Mouse (Mus musculus) hindbrain, embryonic 11.5 days (tissue): ENCODE data around the gene Pih1d2. TPM values are rescaled to one million over a fixed set of nuclear protein-coding genes. Genes with fewer than 3 reads are reported as not detected.

ENCODE experiments used
- ATAC-seq: fragments of 200-750 bp; cut with Nextera tagmentation; 2 replicates; pipeline ENCODE4 v1.8.0; 2017; ENCODE audit warnings: mild to moderate bottlenecking, moderate TSS enrichment, moderate library complexity; ENCODE audit not compliant: low FRiP score
- DNase-seq: peaks from one replicate; pipeline ENCODE4 v3.0.0-alpha.2; 2015; ENCODE audit warnings: low spot score
- H3K27ac ChIP-seq: fragments of 300-500 bp; sonication (generic); 2 replicates; pipeline ENCODE4 v1.5.1; 2014; ENCODE audit warnings: mild to moderate bottlenecking, low read depth, low read length
- H3K27me3 ChIP-seq: fragments of 300-500 bp; sonication (generic); 2 replicates; pipeline ENCODE4 v1.6.1; 2014; ENCODE audit warnings: mild to moderate bottlenecking, low read length, moderate library complexity, mixed read lengths; ENCODE audit not compliant: control insufficient read depth, insufficient read depth
- H3K36me3 ChIP-seq: fragments of 300-500 bp; sonication (generic); 2 replicates; pipeline ENCODE4 v1.6.1; 2014; ENCODE audit warnings: mild to moderate bottlenecking, low read length, moderate library complexity, mixed read lengths; ENCODE audit not compliant: control insufficient read depth, insufficient read depth
- H3K4me1 ChIP-seq: fragments of 300-500 bp; sonication (generic); replicated peaks from 2 replicates; pipeline ENCODE4 v1.6.1; 2014; ENCODE audit warnings: low read length, mixed read lengths; ENCODE audit not compliant: control insufficient read depth, insufficient read depth
- H3K4me2 ChIP-seq: fragments of 300-500 bp; sonication (generic); replicated peaks from 2 replicates; pipeline ENCODE4 v1.6.1; 2014; ENCODE audit warnings: mild to moderate bottlenecking, low read depth, low read length
- H3K4me3 ChIP-seq: fragments of 300-500 bp; sonication (generic); 2 replicates; pipeline ENCODE4 v1.5.1; 2014; ENCODE audit warnings: low read depth, low read length
- H3K9ac ChIP-seq: fragments of 300-500 bp; sonication (generic); 2 replicates; pipeline ENCODE4 v1.6.1; 2014; ENCODE audit warnings: low read depth, low read length
- H3K9me3 ChIP-seq: fragments of 300-500 bp; sonication (generic); 2 replicates; pipeline ENCODE4 v1.6.1; 2016; ENCODE audit warnings: low read length; ENCODE audit not compliant: control insufficient read depth
- WGBS: fragments of 180-500 bp; shearing (Covaris S2); extraction: QIAGEN DNeasy Blood & Tissue Kit; methylation state at CpG from one replicate; pipeline ENCODE4 v1.1.7; 2014; 5-methylcytosine and 5-hydroxymethylcytosine counted together
- polyA plus RNA-seq: library from polyadenylated mRNA; unstranded; fragments of >200 nt; fragmentation: Nextera tagmentation; extraction: Ambion mirVana; gene quantifications from 2 replicates; pipeline ENCODE4 v1.2.1, GENCODE M21; 2014

Gene Pih1d2
- polyA plus RNA-seq, 1 experiment from 2014 or later = 9.8 TPM

GRCm38 (mm10) chr9:50592955-50593354 is 24.2 kb upstream of the Pih1d2 start:
- peaks cover 7% of the 10 kb centered on the region for H3K36me3 ChIP-seq
- H3K9me3 ChIP-seq = no peaks in the 10 kb centered on the region
- no peaks in the 10 kb centered on the region for H3K4me1 ChIP-seq
- H3K9ac ChIP-seq = no peak overlapping the region
- H3K27me3 ChIP-seq = no peaks in the 10 kb centered on the region
- H3K27ac ChIP-seq = no peak overlapping the region
- ATAC-seq (no peak), DNase-seq (no peak)
- 91% methylated on average over 9 of the region's 9 CpGs for WGBS
- no peak overlapping the region for H3K4me2 ChIP-seq
- no peak overlapping the region for H3K4me3 ChIP-seq

GRCm38 (mm10) chr9:50593544-50593943 is 23.6 kb upstream of the Pih1d2 start:
- H3K4me2 ChIP-seq = no peak overlapping the region

GRCm38 (mm10) chr9:50594794-50595417 is 22.2 kb upstream of the Pih1d2 start:
- Histone ChIP-seq H3K4me2 (no peak overlapping the region), H3K4me3 (no peak overlapping the region), H3K9me3 (no peaks in the 10 kb centered on the region), H3K9ac (no peak overlapping the region), H3K27me3 (no peaks in the 10 kb centered on the region), H3K4me1 (no peaks in the 10 kb centered on the region), H3K36me3 (peaks cover 7% of the 10 kb centered on the region), H3K27ac (no peak overlapping the region)
- ATAC-seq (no peak), DNase-seq (no peak)
- 81% methylated on average over 12 of the region's 12 CpGs for WGBS

More at GRCm38 (mm10) chr9:50593544-50593943, 23.6 kb upstream of the Pih1d2 start:
- Histone ChIP-seq H3K27ac (no peak overlapping the region), H3K9ac (no peak overlapping the region), H3K27me3 (no peaks in the 10 kb centered on the region), H3K4me1 (no peaks in the 10 kb centered on the region), H3K4me3 (no peak overlapping the region), H3K36me3 (peaks cover 7% of the 10 kb centered on the region), H3K9me3 (no peaks in the 10 kb centered on the region)
- DNase-seq = peak; percentile 62
- 80% methylated on average over 3 of the region's 3 CpGs for WGBS
- ATAC-seq = no peak

GRCm38 (mm10) chr9:50596973-50597372 is 20.1 kb upstream of the Pih1d2 start:
- no peak overlapping the region for H3K4me3 ChIP-seq
- no peaks in the 10 kb centered on the region for H3K9me3 ChIP-seq
- no peak overlapping the region for H3K27ac ChIP-seq
- DNase-seq (no peak), ATAC-seq (no peak)
- H3K27me3 ChIP-seq = no peaks in the 10 kb centered on the region
- H3K36me3 ChIP-seq = peaks cover 7% of the 10 kb centered on the region
- H3K4me2 ChIP-seq = no peak overlapping the region
- WGBS = 96% methylated on average over 8 of the region's 8 CpGs
- H3K9ac ChIP-seq = no peak overlapping the region
- H3K4me1 ChIP-seq = no peaks in the 10 kb centered on the region

- WGBS = 89% methylated on average over 6 of the region's 6 CpGs
- Histone ChIP-seq H3K9me3 (no peaks in the 10 kb centered on the region), H3K36me3 (peaks cover 6% of the 10 kb centered on the region), H3K27ac (no peak overlapping the region), H3K9ac (no peak overlapping the region), H3K4me1 (no peaks in the 10 kb centered on the region), H3K4me2 (no peak overlapping the region), H3K4me3 (no peak overlapping the region), H3K27me3 (no peaks in the 10 kb centered on the region)
- no peak for DNase-seq
- no peak for ATAC-seq
These were observed 15.6 kb upstream of the Pih1d2 start for GRCm38 (mm10) chr9:50601536-50601935.

GRCm38 (mm10) chr9:50602055-50602845 is 14.9 kb upstream of the Pih1d2 start:
- Histone ChIP-seq H3K4me2 (peak overlapping the region; percentile 55), H3K36me3 (no peaks in the 10 kb centered on the region; the same call in 1 of the 2 replicates), H3K27ac (no peak overlapping the region), H3K9me3 (no peaks in the 10 kb centered on the region), H3K9ac (no peak overlapping the region), H3K27me3 (no peaks in the 10 kb centered on the region), H3K4me3 (peak overlapping the region; percentile 84; the same call in 1 of the 2 replicates), H3K4me1 (no peaks in the 10 kb centered on the region)
- WGBS = 87% methylated on average over 7 of the region's 7 CpGs
- ATAC-seq (no peak), DNase-seq (no peak)

GRCm38 (mm10) chr9:50603189-50603997 is 13.7 kb upstream of the Pih1d2 start, which contains the start of the genes Sdhd and Timm8b:
Sdhd (minus strand) TSS chr9:50603812.
Timm8b (plus strand) TSS chr9:50603910.
- Histone ChIP-seq H3K9ac (peak within 1 kb of the TSS; percentile 89), H3K27ac (peak within 1 kb of the TSS; percentile 80), H3K36me3 (no peaks in the 10 kb centered on the region), H3K27me3 (no peaks in the 10 kb centered on the region), H3K4me3 (peak within 1 kb of the TSS; percentile 84), H3K4me2 (peak within 1 kb of the TSS; percentile 55), H3K9me3 (no peaks in the 10 kb centered on the region), H3K4me1 (no peaks in the 10 kb centered on the region)
- DNase-seq = peak; percentile 95
- 1% methylated on average over 48 of the region's 48 CpGs for WGBS
- ATAC-seq = peak; percentile 98

- DNase-seq (no peak), ATAC-seq (peak; percentile 93)
- Histone ChIP-seq H3K9me3 (no peaks in the 10 kb centered on the region), H3K27ac (peak overlapping the region; percentile 80), H3K9ac (peak overlapping the region; percentile 89), H3K36me3 (no peaks in the 10 kb centered on the region), H3K4me1 (no peaks in the 10 kb centered on the region), H3K4me2 (peak overlapping the region; percentile 55), H3K4me3 (peak overlapping the region; percentile 84), H3K27me3 (no peaks in the 10 kb centered on the region)
- under 1% methylated on average over 24 of the region's 24 CpGs for WGBS
These were observed 13.2 kb upstream of the Pih1d2 start for GRCm38 (mm10) chr9:50603998-50604324.
